In genomic region chr2:37431609-37432008, GRCm38 (mm10) we compare ENCODE assay signal across 8 mouse cellular contexts. TPM values are rescaled to one million over a fixed set of nuclear protein-coding genes. Genes with fewer than 3 reads are reported as not detected.
DNase-seq lines count a peak whose midpoint lies in the region; ATAC-seq lines count a peak whose summit lies in the region.

No protein-coding gene starts in this region.

- peak overlapping the region; percentile 90 for H3K4me2 ChIP-seq in heart, embryonic 13.5 days
- H3K4me2 ChIP-seq in hindbrain, embryonic 11.5 days (replicated peaks; ENCODE audit: low read depth, low read length): peak overlapping the region; percentile 79
- peak overlapping the region; percentile 92 for H3K4me2 ChIP-seq in midbrain, embryonic 13.5 days (replicated peaks)

- WGBS in heart, embryonic 13.5 days: 40% methylated on average over 7 of the region's 7 CpGs
- 21% methylated on average over 7 of the region's 7 CpGs for WGBS in hindbrain, embryonic 11.5 days
- 23% methylated on average over 7 of the region's 7 CpGs for WGBS in midbrain, embryonic 13.5 days

- peaks cover 14% of the 10 kb centered on the region for H3K4me1 ChIP-seq in heart, embryonic 13.5 days
- H3K4me1 ChIP-seq in hindbrain, embryonic 11.5 days (replicated peaks; ENCODE audit: control insufficient read depth, insufficient read depth, low read length): no peaks in the 10 kb centered on the region
- H3K4me1 ChIP-seq in midbrain, embryonic 13.5 days (replicated peaks): peaks cover 23% of the 10 kb centered on the region

- DNase-seq in heart, postnatal 10 days: no peak
- peak; percentile 63 for DNase-seq in MN1 (ENCODE audit: low spot score)
- DNase-seq in hindbrain, embryonic 11.5 days (ENCODE audit: low spot score): peak; percentile 49
- DNase-seq in spleen, postnatal 4 days (ENCODE audit: low spot score in 2 of 2): no peak
- no peak for DNase-seq in adrenal gland, postnatal 36 days

- H3K9ac ChIP-seq in heart, embryonic 13.5 days: peak overlapping the region; percentile 90
- H3K9ac ChIP-seq in hindbrain, embryonic 11.5 days (ENCODE audit: low read depth, low read length): peak overlapping the region; percentile 94
- peak overlapping the region; percentile 83 for H3K9ac ChIP-seq in midbrain, embryonic 13.5 days (replicated peaks)

- H3K4me3 ChIP-seq in heart, embryonic 13.5 days: peak overlapping the region; percentile 95
- H3K4me3 ChIP-seq in hindbrain, embryonic 11.5 days (ENCODE audit: low read depth, low read length): peak overlapping the region; percentile 90
- H3K4me3 ChIP-seq in midbrain, embryonic 13.5 days (replicated peaks): peak overlapping the region; percentile 91

- H3K27ac ChIP-seq in heart, embryonic 13.5 days (replicated peaks): peak overlapping the region; percentile 93
- H3K27ac ChIP-seq in hindbrain, embryonic 11.5 days (ENCODE audit: low read depth, low read length): peak overlapping the region; percentile 98
- H3K27ac ChIP-seq in midbrain, embryonic 13.5 days: peak overlapping the region; percentile 99

- no peaks in the 10 kb centered on the region for H3K9me3 ChIP-seq in heart, embryonic 13.5 days
- H3K9me3 ChIP-seq in hindbrain, embryonic 11.5 days (ENCODE audit: control insufficient read depth, low read length): no peaks in the 10 kb centered on the region
- H3K9me3 ChIP-seq in midbrain, embryonic 13.5 days: no peaks in the 10 kb centered on the region

- intact Hi-C loops in heart, postnatal 10 days (cut with DNase I): no loop called here

- H3K27me3 ChIP-seq in heart, embryonic 13.5 days (replicated peaks): no peaks in the 10 kb centered on the region
- H3K27me3 ChIP-seq in hindbrain, embryonic 11.5 days (ENCODE audit: control insufficient read depth, insufficient read depth, low read length): no peaks in the 10 kb centered on the region
- no peaks in the 10 kb centered on the region for H3K27me3 ChIP-seq in midbrain, embryonic 13.5 days

- ATAC-seq in heart, embryonic 13.5 days (ENCODE audit: extremely low read depth, insufficient number of reproducible peaks, low FRiP score, low TSS enrichment): no peak
- peak; percentile 43 for ATAC-seq in hindbrain, embryonic 11.5 days (ENCODE audit: low FRiP score)
- peak; percentile 47 for ATAC-seq in midbrain, embryonic 13.5 days
- no peak for ATAC-seq in granulocyte monocyte progenitor cell, adult 5-6 weeks (replicated peaks; ENCODE audit: poor library complexity, severe bottlenecking)

- peaks cover 35% of the 10 kb centered on the region for H3K36me3 ChIP-seq in heart, embryonic 13.5 days
- H3K36me3 ChIP-seq in hindbrain, embryonic 11.5 days (ENCODE audit: control insufficient read depth, insufficient read depth, low read length): no peaks in the 10 kb centered on the region
- peaks cover 30% of the 10 kb centered on the region for H3K36me3 ChIP-seq in midbrain, embryonic 13.5 days

RNA-seq across cellular contexts. Expression of gene Rc3h2, which starts 8.9 kb away (rescaled TPM):
- polyA plus RNA-seq in heart, embryonic 13.5 days (2015; fragmentation: Nextera tagmentation; extraction: Ambion mirVana): 9.0 and 9.6 TPM in 2 replicates
- total RNA-seq in heart, postnatal 10 days (2021): 10 to 100 TPM; 47.7 to 50.2 TPM
- polyA plus RNA-seq in hindbrain, embryonic 11.5 days (2014; fragmentation: Nextera tagmentation; extraction: Ambion mirVana): 22.7 and 33.4 TPM in 2 replicates
- 26.1 and 28.0 TPM in 2 replicates for polyA plus RNA-seq in midbrain, embryonic 13.5 days (2015; fragmentation: Nextera tagmentation; extraction: Ambion mirVana)
- 10 to 100 TPM; 43.6 to 45.8 TPM for total RNA-seq in adrenal gland, postnatal 36 days (2021)
- 27.2 and 33.1 TPM in 2 replicates for total RNA-seq in granulocyte monocyte progenitor cell, adult 5-6 weeks (2014; fragmentation: Nextera tagmentation)
- total RNA-seq in granulocyte monocyte progenitor cell, adult 5-6 weeks (2017): 28.5 and 28.9 TPM in 2 replicates

RNA-seq across cellular contexts. Expression of gene Zbtb26, which starts 11.3 kb away (rescaled TPM):
- polyA plus RNA-seq in heart, embryonic 13.5 days (2015; fragmentation: Nextera tagmentation; extraction: Ambion mirVana): 3.9 and 4.3 TPM in 2 replicates
- 1 to 10 TPM; 4.5 to 5.1 TPM for total RNA-seq in heart, postnatal 10 days (2021)
- polyA plus RNA-seq in hindbrain, embryonic 11.5 days (2014; fragmentation: Nextera tagmentation; extraction: Ambion mirVana): 12.5 and 13.6 TPM in 2 replicates
- 9.7 and 9.9 TPM in 2 replicates for polyA plus RNA-seq in midbrain, embryonic 13.5 days (2015; fragmentation: Nextera tagmentation; extraction: Ambion mirVana)
- 1 to 10 TPM; 8.4 to 8.7 TPM for total RNA-seq in adrenal gland, postnatal 36 days (2021)
- total RNA-seq in granulocyte monocyte progenitor cell, adult 5-6 weeks (2014; fragmentation: Nextera tagmentation): 5.8 and 9.4 TPM in 2 replicates
- 7.0 and 10.9 TPM in 2 replicates for total RNA-seq in granulocyte monocyte progenitor cell, adult 5-6 weeks (2017)

RNA-seq across cellular contexts. Expression of gene Zbtb6, which starts 11.4 kb away (rescaled TPM):
- 3.9 and 4.0 TPM in 2 replicates for polyA plus RNA-seq in heart, embryonic 13.5 days (2015; fragmentation: Nextera tagmentation; extraction: Ambion mirVana)
- 1 to 10 TPM; 6.0 to 6.2 TPM for total RNA-seq in heart, postnatal 10 days (2021)
- polyA plus RNA-seq in hindbrain, embryonic 11.5 days (2014; fragmentation: Nextera tagmentation; extraction: Ambion mirVana): 6.4 and 7.2 TPM in 2 replicates
- 15.9 TPM in 2 replicates for polyA plus RNA-seq in midbrain, embryonic 13.5 days (2015; fragmentation: Nextera tagmentation; extraction: Ambion mirVana)
- 10 to 100 TPM; 14.0 to 14.1 TPM for total RNA-seq in adrenal gland, postnatal 36 days (2021)
- total RNA-seq in granulocyte monocyte progenitor cell, adult 5-6 weeks (2014; fragmentation: Nextera tagmentation): 7.8 and 10.8 TPM in 2 replicates
- total RNA-seq in granulocyte monocyte progenitor cell, adult 5-6 weeks (2017): 19.7 and 20.7 TPM in 2 replicates

RNA-seq across cellular contexts. Expression of gene Rabgap1, which starts 11.5 kb away (rescaled TPM):
- polyA plus RNA-seq in heart, embryonic 13.5 days (2015; fragmentation: Nextera tagmentation; extraction: Ambion mirVana): 25.8 and 26.1 TPM in 2 replicates
- total RNA-seq in heart, postnatal 10 days (2021): 10 to 100 TPM; 45.9 to 56.7 TPM
- polyA plus RNA-seq in hindbrain, embryonic 11.5 days (2014; fragmentation: Nextera tagmentation; extraction: Ambion mirVana): 51.3 and 86.2 TPM in 2 replicates
- 60.2 and 67.7 TPM in 2 replicates for polyA plus RNA-seq in midbrain, embryonic 13.5 days (2015; fragmentation: Nextera tagmentation; extraction: Ambion mirVana)
- total RNA-seq in adrenal gland, postnatal 36 days (2021): 10 to 100 TPM; 52.9 to 67.4 TPM
- total RNA-seq in granulocyte monocyte progenitor cell, adult 5-6 weeks (2014; fragmentation: Nextera tagmentation): 20.8 and 22.0 TPM in 2 replicates
- 22.7 and 24.1 TPM in 2 replicates for total RNA-seq in granulocyte monocyte progenitor cell, adult 5-6 weeks (2017)

Comparison
In these comparisons a context has a peak if more than half of its experiments do, and no peak if none do; other contexts are left out.
1. ATAC-seq: peak in hindbrain, embryonic 11.5 days (single experiment) and midbrain, embryonic 13.5 days (single experiment); none in heart, embryonic 13.5 days (single experiment) and granulocyte monocyte progenitor cell, adult 5-6 weeks (single experiment).
2. DNase-seq: peak in MN1 (single experiment) and hindbrain, embryonic 11.5 days (single experiment); none in heart, postnatal 10 days (0 of 2), spleen, postnatal 4 days (0 of 2) and adrenal gland, postnatal 36 days (0 of 2).
3. Peak in every context shown above with its lines, with median percentiles within 50 percentile points of each other: H3K27ac ChIP-seq, H3K4me2 ChIP-seq, H3K4me3 ChIP-seq and H3K9ac ChIP-seq.